Mouse (Mus musculus) erythroblast, embryonic 14.5 days (primary cell): ENCODE data around the gene Armcx5.

Source experiments
- GATA1 ChIP-seq: IDR thresholded peaks from 2 replicates; pipeline ENCODE4 v1.6.1; 2012; ENCODE audit warnings: low read length, inconsistent platforms, mixed read lengths
- TAL1 ChIP-seq: IDR thresholded peaks from 3 replicates; pipeline ENCODE4 v1.6.1; 2012; ENCODE audit warnings: low read length, inconsistent platforms, mixed read lengths

- TF ChIP-seq TAL1 (no peak), GATA1 (no peak)
Observed at GRCm38 (mm10) chrX:135752832-135753231, 10.3 kb downstream of the Armcx5 start.
